Mouse (Mus musculus) CD4-positive naive resting alpha-beta T cell, adult 57 days (primary cell): ENCODE results near the gene Lrfn5. TPM values are rescaled to one million over a fixed set of nuclear protein-coding genes. Genes with fewer than 3 reads are reported as not detected.

Source experiments
- total RNA-seq: library from RNA; stranded (reverse); gene quantifications from one replicate; pipeline ENCODE4 v1.2.4, GENCODE M21; 2023

Lrfn5 gene
- not detected for total RNA-seq

DNA sequence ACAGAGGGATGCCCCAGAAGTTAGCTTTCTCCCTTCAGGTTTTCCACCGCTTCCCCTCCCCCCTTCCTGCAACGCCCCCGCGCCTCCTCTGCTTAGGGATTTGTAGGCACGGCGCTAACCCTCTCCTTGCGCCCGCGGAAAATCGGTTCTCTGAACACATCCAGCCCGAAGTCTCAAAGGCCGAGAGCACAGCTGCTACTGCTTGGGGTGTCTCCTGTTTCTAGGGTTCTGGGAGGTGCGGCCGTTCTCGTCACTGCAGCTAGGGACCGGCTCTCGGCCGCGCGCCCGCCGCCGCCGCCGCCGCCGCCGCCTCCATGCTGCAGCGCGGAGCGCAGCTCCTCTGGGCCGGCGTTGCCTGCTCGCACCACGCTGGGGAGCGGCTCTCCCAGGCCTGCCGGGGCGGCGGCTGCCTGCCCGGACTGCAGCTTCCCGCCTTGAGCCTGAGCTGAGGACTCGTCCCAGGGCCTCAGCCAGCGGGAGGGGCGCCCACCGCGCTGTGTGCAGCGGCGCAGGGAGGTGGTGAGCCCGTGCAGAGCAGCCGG lies at the start of gene Lrfn5:
TSS of gene Lrfn5 (plus strand) at position 322 of the 542 bp plus-strand sequence.

